Mouse (Mus musculus): Measurements from ENCODE around the gene Slc30a1.

Slc30a1 gene

DNA sequence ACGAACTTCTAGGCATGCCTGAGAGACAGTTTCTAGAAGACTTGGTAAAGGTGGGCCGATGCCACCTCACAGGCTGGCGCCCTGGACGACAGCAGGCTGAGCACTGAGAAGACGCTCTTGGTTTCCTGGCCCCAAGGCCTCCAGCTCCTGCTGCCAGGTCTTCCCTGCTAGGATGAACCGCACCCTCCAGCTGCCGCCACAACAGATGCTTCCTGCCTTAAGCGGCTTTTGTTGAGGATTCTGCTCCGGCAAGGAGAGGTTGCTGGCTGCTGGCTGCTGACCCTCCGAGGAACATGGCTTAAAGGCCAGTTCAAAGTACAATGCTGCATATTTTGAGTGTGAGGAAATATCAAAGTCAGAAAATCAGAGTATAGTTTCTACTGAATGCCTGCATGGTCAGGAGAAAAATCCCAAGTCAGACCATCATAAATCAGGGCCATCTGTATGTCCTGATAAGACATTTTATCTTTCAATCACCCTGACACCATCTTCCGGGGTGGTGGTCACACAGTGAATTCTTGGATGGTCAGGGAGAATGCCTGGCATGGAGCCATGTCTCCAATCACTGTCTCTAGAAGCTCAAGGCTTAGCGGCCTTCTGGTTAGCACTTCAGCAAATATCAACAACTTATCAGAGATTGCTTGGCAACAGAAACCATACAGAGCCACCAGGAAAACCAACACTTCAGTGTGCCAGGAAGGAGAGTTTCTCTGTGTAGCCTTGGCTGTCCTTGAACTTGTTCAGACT lies 9.6 kb upstream of the Slc30a1 start:
- no peak for DNase-seq (ENCODE audit: low spot score in 2 of 2)

DNA sequence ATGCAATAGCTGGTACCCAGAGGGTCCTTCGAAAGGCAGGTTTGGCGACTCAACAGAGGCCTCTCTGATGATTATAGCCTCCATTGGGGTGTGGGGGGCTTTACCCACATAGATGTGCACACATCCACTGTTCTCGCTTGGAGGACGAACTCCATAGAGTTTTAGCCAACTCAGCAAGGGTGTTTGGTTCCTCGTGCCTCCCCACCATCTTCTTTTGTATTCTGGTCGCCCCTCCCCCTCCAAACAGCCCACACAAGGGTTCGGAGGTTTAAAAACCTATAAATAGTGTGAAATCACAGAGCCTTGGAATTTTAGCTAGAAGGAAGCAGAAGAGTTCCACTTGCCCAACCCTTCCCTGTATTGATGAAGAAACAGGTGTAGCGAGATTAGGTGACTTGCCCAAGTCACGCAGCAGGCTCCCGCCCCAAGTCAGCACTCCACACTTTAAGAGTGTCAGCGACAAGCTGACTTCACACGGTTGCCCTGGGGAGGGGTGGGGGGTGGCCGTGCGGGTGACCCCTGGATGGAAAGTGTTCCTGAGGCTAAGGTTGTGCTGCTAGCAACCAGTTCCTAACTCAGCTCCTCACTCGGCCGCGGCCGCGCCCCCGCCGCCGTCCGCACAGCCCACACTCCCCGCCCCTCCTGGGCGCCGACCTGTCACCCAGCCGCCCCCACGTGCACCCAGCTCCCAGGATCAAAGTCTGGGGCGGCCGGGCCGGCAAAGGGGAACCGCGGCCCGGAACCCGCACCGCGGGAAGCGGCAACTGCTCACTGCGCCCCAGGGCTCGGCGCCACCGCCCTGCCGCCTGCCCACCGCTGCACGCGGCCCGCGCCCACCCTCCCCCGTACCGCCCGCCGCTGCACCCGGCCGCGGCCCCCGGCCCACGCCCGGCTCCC lies 682 bp upstream of the Slc30a1 start:
- no peak for DNase-seq (ENCODE audit: low spot score in 2 of 2)

DNA sequence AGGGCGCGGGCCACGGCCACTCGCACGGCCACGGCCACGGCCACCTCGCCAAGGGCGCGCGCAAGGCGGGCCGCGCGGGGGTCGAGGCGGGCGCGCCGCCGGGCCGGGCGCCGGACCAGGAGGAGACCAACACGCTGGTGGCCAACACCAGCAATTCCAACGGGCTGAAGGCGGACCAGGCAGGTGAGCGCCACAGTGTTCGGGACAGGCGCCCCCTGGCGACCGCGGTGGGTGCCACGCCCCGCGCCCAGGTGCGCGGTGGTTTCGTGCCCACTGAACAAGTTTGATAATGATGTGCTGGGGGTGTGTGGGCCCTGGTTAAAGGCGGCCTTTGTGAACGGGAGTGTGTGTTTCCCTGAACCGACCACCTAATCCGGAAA lies 854 bp downstream of the Slc30a1 start:
- DNase-seq (ENCODE audit: low spot score in 2 of 2) = peak; percentile 92 to 96

DNA sequence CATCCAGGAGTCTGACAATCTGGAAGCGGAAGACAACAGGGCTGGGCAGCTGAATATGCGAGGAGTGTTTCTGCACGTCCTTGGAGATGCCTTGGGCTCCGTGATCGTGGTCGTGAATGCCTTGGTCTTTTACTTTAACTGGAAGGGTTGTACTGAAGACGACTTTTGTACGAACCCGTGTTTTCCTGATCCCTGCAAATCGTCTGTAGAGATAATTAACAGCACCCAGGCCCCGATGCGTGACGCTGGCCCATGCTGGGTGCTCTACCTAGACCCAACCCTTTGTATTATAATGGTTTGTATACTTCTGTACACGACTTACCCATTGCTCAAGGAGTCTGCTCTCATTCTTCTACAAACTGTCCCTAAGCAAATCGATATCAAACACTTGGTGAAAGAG lies 2.3 kb downstream of the Slc30a1 start:
- no peak for DNase-seq (ENCODE audit: low spot score in 2 of 2)

DNA sequence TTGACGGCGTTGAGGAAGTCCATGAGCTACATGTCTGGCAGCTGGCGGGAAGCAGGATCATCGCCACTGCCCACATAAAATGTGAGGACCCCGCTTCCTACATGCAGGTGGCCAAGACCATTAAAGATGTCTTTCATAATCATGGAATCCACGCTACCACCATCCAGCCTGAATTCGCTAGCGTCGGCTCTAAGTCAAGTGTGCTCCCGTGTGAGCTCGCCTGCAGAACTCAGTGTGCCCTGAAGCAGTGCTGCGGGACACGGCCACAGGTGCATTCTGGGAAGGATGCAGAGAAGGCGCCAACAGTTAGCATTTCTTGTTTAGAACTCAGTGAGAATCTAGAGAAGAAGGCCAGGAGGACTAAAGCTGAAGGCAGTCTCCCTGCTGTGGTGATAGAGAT lies 2.7 kb downstream of the Slc30a1 start:
- no peak for DNase-seq (ENCODE audit: low spot score in 2 of 2)

DNA sequence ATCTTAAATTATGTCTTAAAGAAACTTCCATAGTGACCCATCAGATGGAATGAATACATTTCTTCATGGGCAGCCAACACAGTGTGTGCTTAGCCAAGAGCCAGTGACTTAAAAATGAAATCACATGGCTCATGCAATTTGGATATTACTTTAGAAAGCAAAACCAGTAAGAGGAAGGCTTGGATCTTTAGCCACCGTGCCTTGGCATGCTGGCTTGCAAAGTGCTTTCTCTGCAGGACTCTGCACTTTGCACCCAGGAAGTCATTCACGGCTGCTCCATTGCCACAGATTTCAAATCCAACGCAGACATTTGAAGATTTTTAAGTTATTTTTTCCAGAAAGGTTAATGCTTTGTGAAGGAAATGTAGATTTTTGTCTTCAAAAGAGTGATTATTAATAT lies 4.1 kb downstream of the Slc30a1 start:
- DNase-seq (ENCODE audit: low spot score in 2 of 2) = no peak

DNA sequence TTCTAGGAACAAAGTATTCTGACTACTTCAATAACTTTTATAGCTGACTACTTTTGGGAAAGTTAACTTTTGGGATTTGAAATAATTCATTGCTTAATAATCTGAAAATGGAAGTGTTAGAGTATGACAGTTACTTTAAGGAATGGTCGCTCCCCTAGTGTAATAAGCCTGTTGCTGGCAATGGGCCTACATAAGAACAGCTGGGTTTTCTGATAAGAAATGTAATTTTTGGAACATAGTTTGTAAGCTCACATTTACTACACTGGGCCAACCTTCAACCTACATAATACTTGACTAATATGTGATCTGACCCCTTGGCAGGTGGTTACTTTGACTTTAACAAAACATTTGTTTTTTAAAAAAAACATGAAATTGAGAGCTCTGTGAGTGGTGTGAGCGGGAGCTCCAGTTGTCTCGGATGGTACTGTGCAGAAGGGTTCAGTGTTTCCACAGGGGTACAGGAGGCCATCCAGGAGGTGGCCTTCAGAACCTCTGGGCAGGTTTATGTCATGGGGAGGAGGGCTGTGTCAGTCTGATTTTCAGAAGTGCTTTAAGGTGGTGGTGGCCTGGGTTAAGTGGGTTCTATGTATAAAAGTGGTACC lies 4.6 kb downstream of the Slc30a1 start:
- DNase-seq (ENCODE audit: low spot score in 2 of 2) = peak; percentile 55 to 68

DNA sequence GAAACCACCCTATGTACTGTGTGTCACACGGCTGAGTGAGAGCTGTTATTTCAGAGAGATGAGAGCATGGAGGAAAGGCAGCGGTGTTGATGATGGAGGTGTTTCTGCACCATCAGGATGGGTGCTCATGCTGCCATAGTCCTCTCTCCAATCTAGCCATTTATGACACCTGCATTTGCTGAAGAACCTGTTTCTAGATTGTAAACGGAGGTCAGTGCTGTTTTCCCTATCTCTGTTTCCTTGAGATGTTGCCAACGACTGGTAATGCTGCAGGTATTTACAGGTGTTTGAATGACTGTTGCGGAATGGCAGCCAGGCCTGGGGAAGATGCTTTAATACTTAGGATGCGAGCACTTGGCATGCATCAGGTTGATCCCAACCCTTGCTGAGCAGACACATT lies 8.1 kb downstream of the Slc30a1 start:
- DNase-seq (ENCODE audit: low spot score in 2 of 2) = no peak

DNA sequence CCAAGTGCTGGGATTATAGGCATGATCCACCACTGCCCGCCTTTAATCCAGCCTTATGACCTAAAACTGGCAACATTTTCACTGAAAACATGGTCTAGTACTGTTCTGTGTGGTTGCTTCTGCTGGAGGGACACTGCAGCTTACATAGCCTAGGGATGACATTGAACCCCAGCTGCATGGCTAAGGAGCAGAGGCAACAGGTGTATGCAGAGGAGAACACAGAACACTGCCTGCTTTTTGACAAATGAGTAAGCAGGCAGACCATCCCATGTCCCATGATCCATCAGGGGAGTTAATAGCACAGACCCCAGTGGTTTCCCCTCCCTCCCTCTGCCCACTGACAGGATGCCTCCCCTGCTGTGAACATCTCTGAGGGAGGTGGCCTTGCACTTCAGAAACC lies 9.0 kb downstream of the Slc30a1 start:
- no peak for DNase-seq (ENCODE audit: low spot score in 2 of 2)

DNA sequence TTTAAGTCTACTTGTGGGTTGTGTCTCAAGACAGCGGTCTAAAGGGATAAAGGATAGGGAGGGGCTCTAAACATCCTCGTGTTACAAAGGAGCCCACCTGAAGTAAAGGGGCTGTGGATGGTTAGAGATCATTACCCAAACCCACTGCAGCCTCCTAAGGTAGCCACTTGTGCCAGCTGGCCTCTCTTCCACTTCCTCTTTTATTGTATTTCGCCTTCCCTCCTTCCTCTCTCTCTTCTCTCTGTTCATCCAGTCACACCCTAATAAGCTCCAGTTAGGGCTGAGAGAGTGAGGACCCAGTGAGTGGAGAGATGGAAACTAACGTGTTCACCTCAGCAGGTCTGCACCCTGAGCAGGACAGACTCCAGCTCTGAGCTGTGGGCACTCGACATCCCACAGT lies 10.3 kb downstream of the Slc30a1 start:
- no peak for DNase-seq (ENCODE audit: low spot score in 2 of 2)

DNA sequence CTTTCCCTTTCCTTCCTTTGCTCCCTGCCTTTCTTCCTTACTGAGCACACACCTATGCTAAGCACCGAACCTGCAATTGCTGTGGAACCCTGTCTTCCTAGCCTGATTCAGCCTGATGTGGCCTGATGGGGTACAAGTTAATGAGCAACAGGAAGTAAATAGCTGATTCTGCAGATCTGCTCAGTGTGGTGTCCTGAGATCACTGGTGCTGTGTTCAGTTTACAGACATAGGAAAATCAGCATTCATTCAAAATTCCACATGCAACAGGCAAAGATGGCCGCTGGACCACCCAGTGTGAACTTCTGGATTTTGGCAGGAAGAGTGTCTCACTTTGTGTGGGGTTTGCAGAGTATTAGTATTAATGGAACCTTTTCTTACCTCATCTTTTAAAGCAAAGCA lies 12.8 kb downstream of the Slc30a1 start:
- DNase-seq (ENCODE audit: low spot score in 2 of 2) = no peak

DNA sequence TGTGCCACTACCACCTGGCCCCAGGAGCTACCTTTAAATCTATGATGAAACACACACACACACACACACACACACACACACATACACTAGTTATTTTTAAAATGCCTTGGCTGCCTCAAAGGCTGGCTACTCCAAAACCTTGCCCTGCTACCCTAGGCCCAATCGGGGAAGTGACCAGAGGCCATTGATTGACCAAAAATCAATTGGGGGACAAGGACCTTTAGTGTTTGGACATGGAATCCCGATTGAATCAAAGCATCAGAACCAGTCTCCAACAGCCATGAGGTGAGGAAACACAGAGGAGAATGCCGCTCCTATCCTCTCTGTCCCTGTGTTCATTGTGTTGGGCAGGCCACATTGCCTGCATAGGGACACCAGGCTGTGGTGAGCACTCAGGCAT lies 15.1 kb downstream of the Slc30a1 start:
- no peak for DNase-seq (ENCODE audit: low spot score in 2 of 2)

DNA sequence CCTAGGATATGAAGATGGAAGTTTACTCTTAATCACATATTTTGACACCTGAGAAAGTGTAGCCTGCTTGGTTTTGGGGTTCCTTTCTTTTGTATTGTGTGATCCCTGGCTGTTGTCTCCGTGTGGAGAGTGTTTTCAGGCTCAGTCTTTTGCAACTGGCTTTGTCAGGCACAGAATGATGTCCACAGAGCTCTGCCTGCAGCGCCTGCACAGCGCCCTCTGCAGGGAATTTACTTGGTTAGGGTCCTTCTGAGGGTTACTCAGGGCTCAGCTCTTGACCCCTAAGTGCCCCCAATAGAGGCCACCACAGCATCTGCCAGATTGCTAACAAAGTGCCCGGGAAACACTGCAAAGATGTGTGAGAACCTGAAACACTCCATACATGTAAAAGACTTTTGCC lies 18.9 kb downstream of the Slc30a1 start:
- no peak for DNase-seq (ENCODE audit: low spot score in 2 of 2)

DNA sequence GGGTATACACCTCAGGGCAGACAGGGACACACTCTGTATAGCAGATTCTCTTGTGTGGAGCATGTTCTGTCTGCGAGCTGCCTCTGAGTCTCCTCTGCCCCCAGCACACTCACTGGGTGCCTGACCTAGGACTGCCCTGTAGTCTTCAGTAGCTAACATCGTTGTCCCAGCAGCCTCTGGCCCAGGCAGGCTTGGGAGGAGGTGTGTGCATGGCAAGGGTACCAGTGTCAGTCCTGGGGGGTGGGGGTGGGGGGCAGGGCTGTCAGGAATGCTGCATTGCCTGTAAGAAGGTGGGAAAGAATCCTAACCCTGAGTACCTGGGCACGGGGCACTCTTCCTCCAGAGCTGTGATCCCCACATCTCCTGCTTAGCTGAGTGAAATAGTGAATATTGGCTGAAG lies 20.1 kb downstream of the Slc30a1 start:
- DNase-seq (ENCODE audit: low spot score in 2 of 2) = no peak

DNA sequence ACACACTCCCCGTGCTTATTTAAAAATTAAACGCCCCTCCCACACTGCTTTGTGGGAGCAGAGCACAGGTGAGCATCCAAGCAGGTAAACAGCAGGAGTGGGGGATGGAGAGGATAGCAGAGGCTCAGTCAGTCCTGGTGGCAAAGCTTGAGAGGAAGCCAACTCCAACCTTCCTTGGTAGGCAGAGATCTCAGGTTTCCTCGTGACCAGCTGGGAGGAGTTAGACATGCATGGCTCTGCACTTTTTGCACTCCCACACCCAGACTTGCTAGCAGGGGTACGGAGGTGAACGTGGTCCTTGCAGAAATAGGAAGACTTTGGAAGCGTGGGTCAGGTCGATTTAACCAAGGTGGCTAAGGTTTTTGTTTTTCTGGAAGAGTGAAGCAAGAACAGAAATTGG lies 21.8 kb downstream of the Slc30a1 start:
- no peak for DNase-seq (ENCODE audit: low spot score in 2 of 2)

DNA sequence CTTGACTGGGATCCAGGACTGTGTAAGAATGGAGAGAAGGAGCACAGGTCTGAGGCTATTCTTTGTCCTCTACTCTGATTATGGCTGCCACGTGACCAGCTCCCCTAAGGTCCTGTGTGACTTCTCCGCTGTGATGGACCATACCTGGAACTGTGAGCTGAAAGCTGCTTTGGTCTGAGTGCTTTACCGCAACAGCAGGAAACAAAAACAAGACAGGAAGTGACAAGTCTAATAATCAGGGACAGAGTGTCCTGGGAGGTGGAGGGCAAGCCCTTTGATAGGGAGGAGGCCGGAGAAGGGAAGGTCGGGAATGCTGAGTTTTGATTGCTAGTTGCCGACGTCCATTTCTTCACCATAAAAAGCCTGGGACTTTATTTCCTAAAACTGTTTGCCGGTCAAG lies 22.5 kb downstream of the Slc30a1 start:
- no peak for DNase-seq (ENCODE audit: low spot score in 2 of 2)

DNA sequence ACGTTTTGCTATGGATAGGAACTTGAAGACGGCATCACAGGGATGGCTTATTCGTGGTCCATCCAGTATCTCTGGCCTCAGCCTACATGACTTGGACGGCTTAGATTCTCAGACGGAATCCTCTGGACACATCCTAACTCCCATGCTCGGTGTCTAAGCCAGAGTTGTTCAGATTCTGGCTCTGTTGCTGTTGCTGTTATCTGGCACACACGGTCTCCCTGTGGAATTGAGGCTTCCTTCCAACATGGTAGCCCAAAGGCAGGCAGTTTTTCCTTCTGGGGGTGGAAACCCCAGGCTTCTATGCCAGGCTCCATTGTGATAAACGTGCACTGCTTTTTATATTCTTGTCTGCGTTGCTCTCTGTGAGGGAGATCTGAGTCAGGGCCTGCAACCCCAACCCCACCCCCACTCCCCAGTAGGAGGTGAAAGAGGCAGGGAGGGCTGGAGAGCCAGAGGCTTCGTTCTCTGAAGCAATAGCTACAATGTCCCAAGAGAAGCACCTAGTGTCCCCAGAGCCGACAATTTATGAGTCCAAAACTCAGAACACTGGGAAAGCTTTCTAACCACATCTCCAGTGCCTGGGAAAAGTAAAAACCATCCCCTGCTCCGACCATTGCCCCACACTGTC lies 23.4 kb downstream of the Slc30a1 start:
- no peak for DNase-seq (ENCODE audit: low spot score in 2 of 2)

DNA sequence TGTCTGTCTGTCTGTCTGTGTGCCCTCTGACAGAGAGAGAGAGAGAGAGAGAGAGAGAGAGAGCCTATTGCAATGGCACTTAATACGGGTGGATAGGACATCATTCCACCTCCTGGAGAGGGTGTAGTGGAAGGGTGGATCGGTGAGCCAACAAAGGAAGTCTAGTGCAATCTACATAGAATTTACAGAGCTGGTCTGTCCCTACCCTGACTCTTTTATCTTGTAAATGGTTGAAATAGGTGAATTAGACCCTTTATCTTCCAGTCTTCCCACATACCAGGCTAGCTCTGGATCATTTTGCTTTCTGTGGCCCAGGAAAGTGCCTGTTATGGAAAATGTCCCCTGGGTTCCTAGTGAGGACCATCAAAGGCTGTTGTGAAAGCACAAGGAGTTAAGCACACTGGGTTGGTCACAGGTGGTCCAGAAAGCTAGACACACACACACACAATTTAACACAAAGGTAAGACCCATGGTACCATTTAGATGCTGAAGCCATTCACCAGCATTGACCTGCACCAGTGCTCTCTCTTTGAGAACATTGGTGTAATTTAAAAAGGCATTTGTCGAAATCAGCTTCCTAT lies 24.0 kb downstream of the Slc30a1 start:
- no peak for DNase-seq (ENCODE audit: low spot score in 2 of 2)

DNA sequence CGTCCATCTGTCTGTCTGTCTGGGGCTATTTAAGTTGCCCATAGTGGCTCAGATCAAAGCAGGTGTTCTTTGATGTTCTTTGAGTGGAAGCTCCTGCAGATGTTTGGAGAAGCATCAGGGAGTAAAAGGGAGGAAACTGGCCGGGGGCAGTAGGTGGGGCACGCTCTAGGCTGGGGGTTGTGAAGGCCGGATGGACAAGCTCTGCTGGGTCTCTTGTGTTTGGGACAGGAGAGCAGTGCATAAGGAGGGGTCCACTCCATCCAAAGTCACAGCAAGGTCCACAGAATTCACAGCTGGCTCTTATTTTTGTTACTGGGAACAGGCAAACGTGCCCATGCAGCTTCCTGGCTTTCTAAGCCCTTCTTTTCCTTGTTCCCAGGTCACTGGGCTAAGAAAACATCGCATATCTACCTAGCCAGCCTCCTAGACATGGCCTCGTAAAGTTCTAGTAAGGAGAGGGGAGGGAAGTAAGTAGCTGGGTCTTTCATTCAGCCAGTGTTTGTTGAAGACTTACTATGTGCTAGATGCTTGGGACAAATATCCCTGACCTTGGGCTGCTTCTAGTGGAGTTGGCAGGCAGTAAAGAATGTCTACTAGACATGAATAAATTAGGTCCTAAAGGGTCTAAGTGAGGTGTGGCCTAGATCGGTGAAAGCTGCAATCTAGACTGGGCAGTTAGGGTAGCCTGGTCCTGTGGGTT lies 25.9 kb downstream of the Slc30a1 start:
- no peak for DNase-seq (ENCODE audit: low spot score in 2 of 2)

DNA sequence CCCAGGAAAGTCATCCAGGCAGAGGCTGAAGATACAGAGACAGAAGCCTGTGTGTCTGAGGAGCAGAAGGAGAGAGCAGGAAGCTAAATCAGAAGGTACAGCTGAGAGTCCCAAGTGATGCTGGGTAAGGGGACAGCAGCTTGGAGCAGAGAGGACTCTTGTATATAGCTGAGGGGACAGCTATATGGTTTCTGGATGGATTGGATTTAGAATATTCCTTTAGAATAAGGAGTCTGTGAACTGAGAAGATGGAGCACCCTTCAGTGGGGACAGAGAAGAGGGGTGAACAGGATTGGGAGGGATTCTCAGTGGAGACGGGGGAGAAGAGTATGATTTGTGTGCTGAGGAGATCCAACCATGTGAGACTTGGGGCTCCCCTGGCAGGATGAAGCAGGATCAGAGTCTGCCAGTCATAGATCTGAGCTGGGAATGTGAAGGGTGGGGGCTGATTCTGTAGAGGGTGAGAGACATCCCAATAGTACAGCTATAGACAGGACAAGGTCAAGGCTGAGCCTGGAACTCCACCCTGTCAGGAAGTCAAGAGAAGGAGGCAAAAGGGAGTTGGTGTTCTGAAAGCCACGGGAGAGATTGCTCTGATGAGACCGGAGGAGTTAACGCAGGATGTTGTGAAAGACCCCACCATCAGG lies 26.5 kb downstream of the Slc30a1 start:
- no peak for DNase-seq (ENCODE audit: low spot score in 2 of 2)

DNA sequence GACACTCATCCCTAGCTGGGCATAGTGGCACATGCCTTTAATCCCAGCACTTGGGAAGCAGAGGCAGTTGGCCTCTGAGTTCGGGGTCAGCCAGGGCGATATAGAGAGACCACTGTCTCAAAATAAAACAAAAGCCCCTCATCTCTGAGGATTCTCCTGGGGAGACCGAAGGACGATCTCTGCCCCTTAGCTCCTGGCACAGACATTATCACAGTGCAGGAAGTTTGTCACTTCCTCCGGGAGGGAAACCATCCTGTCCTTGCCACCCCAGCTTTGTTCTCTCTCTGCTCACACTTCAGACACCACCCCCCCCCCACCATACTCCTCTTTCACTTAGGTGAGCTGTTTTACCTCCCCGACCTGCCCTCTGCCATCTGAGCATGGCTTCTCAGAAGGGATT lies 37.1 kb downstream of the Slc30a1 start:
- no peak for DNase-seq (ENCODE audit: low spot score in 2 of 2)
